Mouse (Mus musculus) gastrocnemius, adult 8-10 months (tissue): ENCODE measurements around the gene Asgr1. TPM values are rescaled to one million over a fixed set of nuclear protein-coding genes. Genes with fewer than 3 reads are reported as not detected.
A peak's percentile ranks its signal among the peaks of the same experiment; 100 is the strongest.

Experiments used
- microRNA-seq: library from miRNA; unstranded; fragments of <30 nt; microRNA quantifications from one replicate; pipeline ENCODE4 v1.2.0, GENCODE M21; 2022
- total RNA-seq, 4 experiments: library from RNA; stranded (reverse); gene quantifications; 2 replicates each; pipeline ENCODE4 v1.2.4; 2022

The Asgr1 gene
- total RNA-seq, 4 experiments from 2014 or later = not detected

Small RNA genes lying within 50 kb of the gene (microRNA-seq; reads per million reads assigned to microRNA genes)
- 713 reads per million, percentile 75 among the genes with 10 or more reads in this experiment for gene Mir324

Other genes starting within 250 kb of the Asgr1 start
- under 1 TPM; 0.17 to 0.31 (median 0.24) TPM for gene Tmem102, start 248.5 kb upstream of the Asgr1 start, total RNA-seq
- not detected for gene Gm39566, start 238.8 kb upstream of the Asgr1 start, total RNA-seq
- not detected for gene Spem2, start 235.6 kb upstream of the Asgr1 start, total RNA-seq
- not detected for gene Spem1, start 231.9 kb upstream of the Asgr1 start, total RNA-seq
- gene Nlgn2, start 216.3 kb upstream of the Asgr1 start, total RNA-seq = 1 to 10 TPM; 1.3 to 2.4 (median 1.7) TPM
- gene Tmem256, start 215.6 kb upstream of the Asgr1 start, total RNA-seq = 100 to 1,000 TPM; 143 to 214 (median 181) TPM
- 10 to 100 TPM in 2 of 4 experiments, 1 to 10 TPM in 2; 8.7 to 10.6 (median 9.4) TPM for gene Plscr3, start 207.7 kb upstream of the Asgr1 start, total RNA-seq
- under 1 TPM in 1 of 4 experiments, not detected in 3; 0.31 TPM for gene Tnk1, start 195.4 kb upstream of the Asgr1 start, total RNA-seq
- not detected for gene Tmem95, start 176.1 kb upstream of the Asgr1 start, total RNA-seq
- 1 to 10 TPM in 2 of 4 experiments, under 1 TPM in 2; 0.97 to 1.3 (median 1.1) TPM for gene Kctd11, start 172.7 kb upstream of the Asgr1 start, total RNA-seq
- gene Acap1, start 158.5 kb upstream of the Asgr1 start, total RNA-seq = under 1 TPM in 3 of 4 experiments, not detected in 1; 0.15 to 0.21 (median 0.19) TPM
- 1 to 10 TPM in 1 of 4 experiments, under 1 TPM in 3; 0.22 to 1.1 (median 0.57) TPM for gene 2810408A11Rik, start 153.1 kb upstream of the Asgr1 start, total RNA-seq
- gene Neurl4, start 153.0 kb upstream of the Asgr1 start, total RNA-seq = 10 to 100 TPM; 21.6 to 31.3 (median 25.5) TPM
- 10 to 100 TPM; 38.6 to 53.2 (median 50.3) TPM for gene Gps2, start 140.2 kb upstream of the Asgr1 start, total RNA-seq
- 100 to 1,000 TPM; 443 to 477 (median 467) TPM for gene Eif5a, start 132.1 kb upstream of the Asgr1 start, total RNA-seq
- gene Ybx2, start 118.3 kb upstream of the Asgr1 start, total RNA-seq = 10 to 100 TPM in 1 of 4 experiments, 1 to 10 TPM in 3; 8.5 to 11.4 (median 9.2) TPM
- 100 to 1,000 TPM; 397 to 490 (median 424) TPM for gene Slc2a4, start 105.9 kb upstream of the Asgr1 start, total RNA-seq
- not detected for gene Cldn7, start 89.3 kb upstream of the Asgr1 start, total RNA-seq
- gene Ctdnep1, start 72.9 kb upstream of the Asgr1 start, total RNA-seq = 100 to 1,000 TPM; 266 to 308 (median 283) TPM
- 10 to 100 TPM; 38.8 to 40.8 (median 39.4) TPM for gene Elp5, start 71.6 kb upstream of the Asgr1 start, total RNA-seq
- 100 to 1,000 TPM; 186 to 216 (median 214) TPM for gene Gabarap, start 62.9 kb upstream of the Asgr1 start, total RNA-seq
- 10 to 100 TPM; 20.5 to 28.5 (median 23.0) TPM for gene Phf23, start 58.3 kb upstream of the Asgr1 start, total RNA-seq
- gene Dvl2, start 53.5 kb upstream of the Asgr1 start, total RNA-seq = 1 to 10 TPM; 3.8 to 5.2 (median 4.5) TPM
- 100 to 1,000 TPM; 288 to 338 (median 299) TPM for gene Acadvl, start 38.7 kb upstream of the Asgr1 start, total RNA-seq
- gene Dlg4, start 37.1 kb upstream of the Asgr1 start, total RNA-seq = 1 to 10 TPM; 3.3 to 6.9 (median 4.2) TPM
- not detected for gene Asgr2, start 38.6 kb downstream of the Asgr1 start, total RNA-seq
- 1 to 10 TPM in 2 of 4 experiments, under 1 TPM in 2; 0.60 to 2.0 (median 0.94) TPM for gene Mgl2, start 76.2 kb downstream of the Asgr1 start, total RNA-seq
- gene Clec10a, start 102.1 kb downstream of the Asgr1 start, total RNA-seq = 1 to 10 TPM; 1.6 to 3.6 (median 2.8) TPM
- gene Slc16a11, start 158.7 kb downstream of the Asgr1 start, total RNA-seq = under 1 TPM in 2 of 4 experiments, not detected in 2; 0.27 to 0.46 TPM
- under 1 TPM; 0.13 to 0.89 (median 0.35) TPM for gene Slc16a13, start 167.0 kb downstream of the Asgr1 start, total RNA-seq
- gene Bcl6b, start 175.7 kb downstream of the Asgr1 start, total RNA-seq = 1 to 10 TPM; 1.2 to 3.9 (median 2.3) TPM
- gene 0610010K14Rik, start 183.8 kb downstream of the Asgr1 start, total RNA-seq = 10 to 100 TPM; 29.8 to 36.3 (median 35.5) TPM
- gene Gm21988, start 185.7 kb downstream of the Asgr1 start, total RNA-seq = 1 to 10 TPM; 1.6 to 3.3 (median 3.0) TPM
- 100 to 1,000 TPM in 3 of 4 experiments, 10 to 100 TPM in 1; 92.8 to 127 (median 113) TPM for gene Rnasek, start 185.8 kb downstream of the Asgr1 start, total RNA-seq
- 1 to 10 TPM in 3 of 4 experiments, under 1 TPM in 1; 0.63 to 2.2 (median 1.3) TPM for gene Alox12, start 201.3 kb downstream of the Asgr1 start, total RNA-seq